Mouse (Mus musculus): ENCODE measurements around the gene Ankrd27.

Ankrd27 gene

GRCm38 (mm10) chr7:35579849-35580248 lies 6.2 kb upstream of the Ankrd27 start:
- Histone ChIP-seq H3K4me1 (replicated peaks; ENCODE audit: low read depth, low read length) (peaks cover 20% of the 10 kb centered on the region), H3K36me3 (ENCODE audit: insufficient read depth, low read length) (no peaks in the 10 kb centered on the region), H3K9me3 (ENCODE audit: low read length) (no peaks in the 10 kb centered on the region), H3K27me3 (ENCODE audit: insufficient read depth, low read length) (peaks cover 44% of the 10 kb centered on the region), H3K4me3 (replicated peaks; ENCODE audit: low read length) (no peak overlapping the region)
- TF ChIP-seq CTCF (conservative IDR thresholded peaks at IDR 0.05; ENCODE audit: low read length) (peak; percentile 98), NANOG (IDR thresholded peaks at IDR 0.05; ENCODE audit: borderline replicate concordance, low read length) (no peak), POU5F1 (IDR thresholded peaks at IDR 0.05; ENCODE audit: borderline replicate concordance, low read length) (no peak)

- H3K27me3 ChIP-seq (ENCODE audit: insufficient read depth, low read length): peaks cover 31% of the 10 kb centered on the region
- H3K9me3 ChIP-seq (ENCODE audit: low read length): no peaks in the 10 kb centered on the region
- H3K4me1 ChIP-seq (replicated peaks; ENCODE audit: low read depth, low read length): peaks cover 35% of the 10 kb centered on the region
- H3K4me3 ChIP-seq (replicated peaks; ENCODE audit: low read length): no peak overlapping the region
- H3K36me3 ChIP-seq (ENCODE audit: insufficient read depth, low read length): no peaks in the 10 kb centered on the region
- TF ChIP-seq CTCF (conservative IDR thresholded peaks at IDR 0.05; ENCODE audit: low read length): peak; percentile 95
- TF ChIP-seq POU5F1 (IDR thresholded peaks at IDR 0.05; ENCODE audit: borderline replicate concordance, low read length): no peak
- no peak for TF ChIP-seq NANOG (IDR thresholded peaks at IDR 0.05; ENCODE audit: borderline replicate concordance, low read length)
These were observed 3.3 kb upstream of the Ankrd27 start for GRCm38 (mm10) chr7:35582719-35583118.

- no peaks in the 10 kb centered on the region for H3K9me3 ChIP-seq (ENCODE audit: low read length)
- H3K4me1 ChIP-seq (replicated peaks; ENCODE audit: low read depth, low read length): peaks cover 43% of the 10 kb centered on the region
- peaks cover 31% of the 10 kb centered on the region for H3K27me3 ChIP-seq (ENCODE audit: insufficient read depth, low read length)
- H3K36me3 ChIP-seq (ENCODE audit: insufficient read depth, low read length): peaks cover 4% of the 10 kb centered on the region; the same call in 1 of the 2 replicates
- H3K4me3 ChIP-seq (replicated peaks; ENCODE audit: low read length): peak overlapping the region; percentile 97
- TF ChIP-seq NANOG (IDR thresholded peaks at IDR 0.05; ENCODE audit: borderline replicate concordance, low read length) (no peak), CTCF (conservative IDR thresholded peaks at IDR 0.05; ENCODE audit: low read length) (no peak), POU5F1 (IDR thresholded peaks at IDR 0.05; ENCODE audit: borderline replicate concordance, low read length) (no peak)
These were observed 2.5 kb upstream of the Ankrd27 start for GRCm38 (mm10) chr7:35583476-35584025.

GRCm38 (mm10) chr7:35584068-35584785 lies 1.8 kb upstream of the Ankrd27 start:
- H3K4me3 ChIP-seq (replicated peaks; ENCODE audit: low read length): peak overlapping the region; percentile 97
- H3K4me1 ChIP-seq (replicated peaks; ENCODE audit: low read depth, low read length): peaks cover 45% of the 10 kb centered on the region
- no peak for TF ChIP-seq POU5F1 (IDR thresholded peaks at IDR 0.05; ENCODE audit: borderline replicate concordance, low read length)
- peaks cover 11% of the 10 kb centered on the region; the same call in 1 of the 2 replicates for H3K36me3 ChIP-seq (ENCODE audit: insufficient read depth, low read length)
- H3K27me3 ChIP-seq (ENCODE audit: insufficient read depth, low read length): peaks cover 31% of the 10 kb centered on the region
- H3K9me3 ChIP-seq (ENCODE audit: low read length): no peaks in the 10 kb centered on the region

- no peak for TF ChIP-seq NANOG (IDR thresholded peaks at IDR 0.05; ENCODE audit: borderline replicate concordance, low read length)
- TF ChIP-seq POU5F1 (IDR thresholded peaks at IDR 0.05; ENCODE audit: borderline replicate concordance, low read length): no peak
- TF ChIP-seq CTCF (conservative IDR thresholded peaks at IDR 0.05; ENCODE audit: low read length): no peak
- H3K36me3 ChIP-seq (ENCODE audit: insufficient read depth, low read length): peaks cover 11% of the 10 kb centered on the region; the same call in 1 of the 2 replicates
- peaks cover 31% of the 10 kb centered on the region for H3K27me3 ChIP-seq (ENCODE audit: insufficient read depth, low read length)
- H3K9me3 ChIP-seq (ENCODE audit: low read length): no peaks in the 10 kb centered on the region
- peak overlapping the region; percentile 97 for H3K4me3 ChIP-seq (replicated peaks; ENCODE audit: low read length)
- H3K4me1 ChIP-seq (replicated peaks; ENCODE audit: low read depth, low read length): peaks cover 40% of the 10 kb centered on the region
These were observed 1.3 kb upstream of the Ankrd27 start for GRCm38 (mm10) chr7:35584786-35585190.

- Histone ChIP-seq H3K9me3 (ENCODE audit: low read length) (no peaks in the 10 kb centered on the region), H3K27me3 (ENCODE audit: insufficient read depth, low read length) (peaks cover 31% of the 10 kb centered on the region), H3K36me3 (ENCODE audit: insufficient read depth, low read length) (peaks cover 11% of the 10 kb centered on the region; the same call in 1 of the 2 replicates), H3K4me3 (replicated peaks; ENCODE audit: low read length) (peak within 1 kb of the TSS; percentile 97), H3K4me1 (replicated peaks; ENCODE audit: low read depth, low read length) (peaks cover 39% of the 10 kb centered on the region)
- TF ChIP-seq POU5F1 (IDR thresholded peaks at IDR 0.05; ENCODE audit: borderline replicate concordance, low read length) (no peak), CTCF (conservative IDR thresholded peaks at IDR 0.05; ENCODE audit: low read length) (no peak), NANOG (IDR thresholded peaks at IDR 0.05; ENCODE audit: borderline replicate concordance, low read length) (no peak)
These were observed 621 bp upstream of the Ankrd27 start, which contains the start of gene Rgs9bp for GRCm38 (mm10) chr7:35585191-35586054. Rgs9bp (minus strand) TSS chr7:35585582.

- no peaks in the 10 kb centered on the region for H3K9me3 ChIP-seq (ENCODE audit: low read length)
- peaks cover 24% of the 10 kb centered on the region for H3K27me3 ChIP-seq (ENCODE audit: insufficient read depth, low read length)
- H3K36me3 ChIP-seq (ENCODE audit: insufficient read depth, low read length): peaks cover 25% of the 10 kb centered on the region
- H3K4me3 ChIP-seq (replicated peaks; ENCODE audit: low read length): peak overlapping the region; percentile 97
- TF ChIP-seq POU5F1 (IDR thresholded peaks at IDR 0.05; ENCODE audit: borderline replicate concordance, low read length) (no peak), NANOG (IDR thresholded peaks at IDR 0.05; ENCODE audit: borderline replicate concordance, low read length) (no peak), CTCF (conservative IDR thresholded peaks at IDR 0.05; ENCODE audit: low read length) (no peak)
- peaks cover 50% of the 10 kb centered on the region for H3K4me1 ChIP-seq (replicated peaks; ENCODE audit: low read depth, low read length)
These were observed 932 bp downstream of the Ankrd27 start for GRCm38 (mm10) chr7:35586906-35587445.

- peaks cover 50% of the 10 kb centered on the region for H3K4me1 ChIP-seq (replicated peaks; ENCODE audit: low read depth, low read length)
- no peaks in the 10 kb centered on the region for H3K9me3 ChIP-seq (ENCODE audit: low read length)
- H3K36me3 ChIP-seq (ENCODE audit: insufficient read depth, low read length): peaks cover 33% of the 10 kb centered on the region
These were observed 1.7 kb downstream of the Ankrd27 start for GRCm38 (mm10) chr7:35587728-35588127.

More at GRCm38 (mm10) chr7:35587728-35588127, 1.7 kb downstream of the Ankrd27 start:
- TF ChIP-seq CTCF (conservative IDR thresholded peaks at IDR 0.05; ENCODE audit: low read length) (no peak), NANOG (IDR thresholded peaks at IDR 0.05; ENCODE audit: borderline replicate concordance, low read length) (no peak), POU5F1 (IDR thresholded peaks at IDR 0.05; ENCODE audit: borderline replicate concordance, low read length) (no peak)
- Histone ChIP-seq H3K27me3 (ENCODE audit: insufficient read depth, low read length) (peaks cover 24% of the 10 kb centered on the region), H3K4me3 (replicated peaks; ENCODE audit: low read length) (0 out of 2 replicates have a peak overlapping the region, but pooled peaks have one; percentile 10)

All from E14TG2a.4 (cell line).